Mouse (Mus musculus): ENCODE measurements around the gene Enox1.

Gene Enox1

DNA sequence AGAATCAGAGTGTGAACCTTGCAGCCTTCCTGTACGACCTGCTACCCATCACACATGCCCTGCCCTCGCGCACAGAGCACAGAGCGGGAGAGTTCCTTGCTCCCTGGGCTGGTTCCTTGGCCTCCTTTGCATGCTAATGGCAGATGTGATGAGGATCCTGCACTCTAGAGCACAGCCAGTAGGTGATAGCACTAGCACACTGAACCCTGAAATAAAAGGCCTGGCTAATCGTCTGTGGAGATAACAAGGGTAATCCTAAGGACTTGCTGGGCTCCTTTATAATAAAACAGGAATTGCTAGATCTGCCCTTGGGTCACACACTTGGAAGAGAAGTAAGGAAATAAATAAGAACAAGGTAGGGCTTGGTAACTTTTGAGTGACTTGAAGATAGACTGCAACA is 215.4 kb downstream of the Enox1 start:
- no peak for DNase-seq (ENCODE audit: low spot score in 2 of 2)

DNA sequence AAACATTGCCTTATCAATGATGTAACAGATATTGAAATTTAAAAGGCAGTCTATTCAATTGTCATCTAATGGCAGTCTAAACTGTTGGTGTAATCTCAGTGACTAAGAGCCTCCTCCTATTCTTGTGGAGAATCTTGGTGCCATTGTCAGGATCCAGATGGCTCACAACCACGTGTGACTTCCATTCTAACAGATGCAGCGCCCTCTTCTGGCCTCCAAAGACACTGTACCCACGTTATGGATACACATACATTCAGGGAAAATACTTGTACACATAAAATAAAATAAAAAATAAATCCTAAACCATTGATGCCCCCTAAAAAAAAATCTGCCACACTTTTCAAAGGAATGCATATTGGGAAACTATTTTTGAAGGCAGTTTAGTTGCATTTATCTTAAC is 216.6 kb downstream of the Enox1 start:
- DNase-seq (ENCODE audit: low spot score in 2 of 2): no peak

DNA sequence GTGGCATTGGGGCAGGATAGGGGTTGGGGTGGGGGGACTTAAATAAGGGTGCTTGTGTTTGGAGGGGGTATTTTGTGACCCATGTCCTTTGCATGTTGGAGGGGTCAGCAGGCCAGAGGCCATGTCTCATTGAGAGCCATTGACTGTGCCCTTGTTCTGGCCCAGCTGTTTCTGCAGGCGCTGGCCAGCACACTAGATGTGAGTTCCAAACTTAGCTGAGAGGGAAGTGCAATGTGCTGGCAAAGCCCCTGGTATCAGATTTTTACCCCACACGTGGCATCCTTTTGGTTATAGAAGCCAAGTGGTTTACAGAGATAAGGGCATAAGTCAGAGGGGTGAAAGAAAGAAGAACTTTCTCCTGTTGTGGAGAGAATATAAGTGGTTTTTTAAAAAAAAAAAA is 218.5 kb downstream of the Enox1 start:
- no peak for DNase-seq (ENCODE audit: low spot score in 2 of 2)

DNA sequence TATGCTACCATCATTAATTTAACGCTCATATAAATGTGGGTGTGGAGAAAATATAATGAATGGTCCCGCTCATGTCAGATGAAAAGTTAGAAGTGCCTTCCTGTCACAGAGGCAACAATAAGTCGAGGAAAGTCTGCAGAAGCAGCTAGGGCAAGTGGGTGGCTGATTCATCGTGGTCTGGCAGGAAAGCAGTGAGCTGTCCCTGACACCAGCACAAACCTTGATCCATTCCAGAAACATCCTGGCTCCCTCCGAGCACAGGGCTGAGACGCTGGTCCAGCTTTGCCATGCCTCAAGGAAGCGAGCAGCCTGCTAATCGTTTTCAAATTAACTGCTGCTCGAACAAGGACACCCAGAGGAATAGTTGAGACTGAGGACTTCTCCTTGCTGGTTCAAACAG is 219.1 kb downstream of the Enox1 start:
- no peak for DNase-seq (ENCODE audit: low spot score in 2 of 2)

DNA sequence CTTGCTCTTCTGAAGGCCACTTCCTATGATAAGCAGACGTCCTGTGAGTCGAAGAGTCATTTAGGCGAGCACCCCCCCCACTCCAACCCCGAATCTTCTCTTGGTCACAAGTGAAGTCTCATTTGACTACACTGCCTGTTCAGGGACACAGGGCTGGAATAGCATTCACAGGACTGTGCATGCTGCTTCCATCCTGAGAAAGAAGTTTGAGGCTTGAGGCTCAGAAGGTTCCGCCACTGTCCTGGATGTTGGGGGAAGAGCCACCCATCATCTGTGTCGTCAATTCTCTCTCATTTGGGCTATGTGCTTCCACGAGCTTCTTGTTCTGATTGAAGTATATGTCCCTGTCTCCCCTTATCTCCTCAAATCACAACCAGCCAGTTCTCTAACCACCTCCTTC is 220.2 kb downstream of the Enox1 start:
- DNase-seq (ENCODE audit: low spot score in 2 of 2): no peak

DNA sequence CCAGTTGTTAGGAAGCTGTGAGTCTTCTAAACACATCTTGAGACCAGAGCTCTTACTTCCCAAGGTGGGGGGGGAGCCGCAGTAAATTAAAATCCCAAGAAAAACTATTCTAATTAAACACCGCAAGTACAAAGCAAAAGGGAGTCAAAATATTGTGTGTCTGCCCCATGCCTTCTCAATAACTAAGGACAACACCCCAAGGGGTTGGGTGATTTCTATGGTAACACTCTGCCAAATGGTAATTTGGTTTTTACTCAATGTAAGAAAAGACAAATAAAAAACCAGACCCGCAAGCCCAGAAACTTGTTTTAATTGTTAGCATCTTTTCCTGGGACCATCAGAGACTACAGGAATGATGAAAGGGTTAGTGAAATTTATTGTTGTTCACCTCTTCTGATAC is 220.9 kb downstream of the Enox1 start:
- DNase-seq (ENCODE audit: low spot score in 2 of 2): no peak

DNA sequence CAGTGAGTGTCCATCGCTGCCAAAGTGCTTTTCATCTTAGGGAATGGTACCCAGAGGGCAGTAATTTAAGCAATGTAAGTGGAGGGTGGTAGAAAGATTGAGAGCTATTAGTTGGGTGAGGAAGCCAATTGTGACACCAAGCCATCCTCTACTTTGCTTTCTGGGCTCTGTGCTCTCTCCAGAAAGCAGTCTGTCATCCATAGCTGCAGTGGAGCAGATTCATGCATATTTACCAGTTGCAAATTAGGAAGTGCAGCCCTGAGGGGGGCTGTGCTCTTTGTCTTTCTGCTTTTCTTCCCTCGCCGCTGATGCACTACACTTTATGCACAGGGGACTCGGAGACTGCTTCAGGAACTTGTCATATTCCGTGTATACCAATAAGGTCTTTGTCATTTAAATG is 221.3 kb downstream of the Enox1 start:
- DNase-seq (ENCODE audit: low spot score in 2 of 2): no peak

DNA sequence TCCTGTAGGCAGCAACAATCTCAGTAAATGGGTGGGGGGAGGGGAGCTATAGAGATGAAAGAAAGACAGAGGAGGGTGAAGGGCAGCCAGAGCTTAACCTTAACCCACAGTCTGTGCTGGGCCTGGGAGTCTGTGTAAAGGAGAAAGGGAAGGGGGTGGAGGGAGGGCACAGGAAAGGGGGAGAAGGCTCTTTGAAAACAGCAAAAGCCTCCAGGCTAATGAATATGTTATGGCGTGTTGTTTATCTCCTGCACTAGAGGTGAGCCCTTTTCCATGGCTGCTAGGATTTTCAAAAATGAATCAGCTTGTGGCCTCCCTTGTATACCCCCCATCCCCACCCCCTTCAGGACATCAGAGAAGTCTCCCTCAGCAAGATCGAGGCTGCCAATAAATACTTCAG is 225.0 kb downstream of the Enox1 start:
- no peak for DNase-seq (ENCODE audit: low spot score in 2 of 2)

DNA sequence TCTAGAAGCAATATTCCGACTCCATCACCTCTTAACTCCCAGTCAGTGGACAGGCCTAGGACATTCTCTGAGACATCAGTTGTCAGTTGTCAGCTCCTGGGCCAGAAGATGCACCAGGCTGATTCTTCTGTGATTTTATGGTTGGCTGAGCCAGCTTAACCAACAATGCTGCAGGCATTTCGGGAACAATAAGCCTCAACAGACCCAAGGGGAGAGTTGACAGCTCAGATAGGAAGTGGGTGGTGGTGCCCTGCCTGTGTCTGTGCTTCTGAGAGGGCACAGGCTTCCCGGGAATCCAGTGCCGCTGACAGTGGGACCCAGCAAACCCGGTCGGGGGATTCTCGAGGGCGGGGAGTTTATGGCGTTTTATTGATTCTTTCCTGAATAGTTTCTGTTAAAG is 229.1 kb downstream of the Enox1 start:
- no peak for DNase-seq (ENCODE audit: low spot score in 2 of 2)

DNA sequence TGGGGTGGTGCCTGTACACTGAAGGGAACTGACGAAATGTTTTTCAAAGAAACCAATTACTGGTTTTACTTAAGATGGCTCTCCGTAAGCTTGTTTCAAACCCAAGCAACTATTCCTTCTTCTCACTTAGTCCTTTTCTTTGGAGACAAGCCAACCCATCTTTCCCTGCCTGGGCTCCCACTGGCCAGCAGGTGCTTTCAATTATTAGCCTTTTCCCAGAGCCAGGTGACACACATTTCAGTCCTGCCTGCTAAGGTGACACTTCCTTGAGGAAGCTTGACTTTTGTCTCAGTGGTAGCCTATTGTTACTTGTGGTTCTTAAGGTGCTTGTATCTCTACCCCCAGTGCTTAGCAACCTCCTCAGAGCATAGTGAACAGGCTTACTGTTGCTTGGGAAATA is 231.3 kb downstream of the Enox1 start:
- no peak for DNase-seq (ENCODE audit: low spot score in 2 of 2)

DNA sequence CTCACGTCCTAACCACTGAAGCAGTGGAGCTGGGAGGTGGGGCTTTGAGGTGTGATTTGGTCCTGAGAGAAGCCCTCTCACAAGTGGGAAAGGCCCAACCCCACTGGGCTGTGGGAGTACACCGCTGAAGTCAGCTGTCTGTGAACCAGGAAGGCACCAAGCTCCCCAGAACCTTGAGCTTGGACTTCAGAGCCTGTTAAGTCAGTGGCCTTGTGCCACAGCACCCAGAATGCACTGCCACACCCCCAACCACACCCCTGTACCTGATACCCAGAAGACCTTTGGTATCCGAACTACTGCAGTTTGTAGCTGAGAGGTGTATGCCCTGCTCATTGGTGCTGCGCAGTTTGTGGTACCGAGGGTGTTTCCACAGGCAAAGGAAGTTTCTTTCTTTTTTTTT is 232.7 kb downstream of the Enox1 start:
- DNase-seq (ENCODE audit: low spot score in 2 of 2): no peak

DNA sequence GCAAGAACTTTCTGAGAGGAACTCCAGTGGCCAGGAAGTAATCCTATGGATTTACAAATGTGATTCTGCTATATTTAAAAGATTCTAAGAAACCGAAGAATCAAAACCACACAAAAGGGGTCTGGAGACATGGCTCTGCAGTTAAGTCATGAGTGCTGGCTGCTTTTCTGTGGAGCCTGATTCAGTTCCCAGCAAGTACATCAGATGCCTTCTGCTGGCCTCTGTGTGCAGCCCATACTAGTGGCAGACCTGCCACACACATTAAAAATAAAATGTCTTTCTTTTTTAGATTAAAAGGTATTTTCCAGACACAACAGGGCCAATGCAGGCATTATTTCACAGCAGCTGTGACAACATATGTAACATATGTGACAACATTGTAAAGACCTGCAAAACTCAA is 235.9 kb downstream of the Enox1 start:
- no peak for DNase-seq (ENCODE audit: low spot score in 2 of 2)

DNA sequence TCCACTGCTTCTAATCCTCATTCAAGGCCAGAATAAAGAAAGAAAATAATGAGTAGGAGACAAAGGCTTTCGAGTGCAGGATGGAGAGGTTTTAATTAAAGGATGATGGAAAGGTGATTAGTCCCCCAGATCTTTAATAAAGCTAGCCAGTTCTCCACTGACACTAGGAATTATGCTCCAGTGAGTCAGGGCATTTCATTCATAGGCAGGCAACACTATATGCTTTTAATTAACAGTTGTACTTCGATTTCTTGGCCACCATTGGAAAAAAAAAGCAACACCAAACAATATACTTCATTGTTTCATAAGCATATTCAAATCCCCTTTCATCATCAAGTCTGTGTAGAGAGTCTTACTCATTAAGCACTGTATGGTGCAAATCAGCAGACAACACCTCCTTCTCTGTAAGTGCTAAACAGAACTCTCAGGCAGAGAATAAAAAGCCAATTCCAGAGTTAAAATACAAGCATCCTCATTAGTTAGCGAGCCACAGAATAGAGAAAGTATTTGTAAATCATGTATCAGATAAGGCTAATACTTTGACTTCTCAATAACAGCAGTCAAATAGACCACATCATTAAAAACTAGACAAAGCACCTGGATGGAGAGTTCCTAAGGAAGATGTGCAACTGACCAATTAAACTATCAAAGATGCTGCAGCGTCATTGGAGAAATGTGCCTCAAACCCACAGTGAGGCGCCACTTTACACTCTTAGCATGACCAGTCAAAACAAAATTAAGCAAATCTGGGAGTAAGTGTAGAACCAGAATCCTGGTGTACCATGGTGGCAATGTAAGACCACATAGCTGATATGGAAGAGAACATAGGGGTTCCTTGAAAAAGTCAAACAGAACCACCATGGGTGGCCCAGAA is 249.9 kb downstream of the Enox1 start:
- DNase-seq (ENCODE audit: low spot score in 2 of 2): no peak

DNA sequence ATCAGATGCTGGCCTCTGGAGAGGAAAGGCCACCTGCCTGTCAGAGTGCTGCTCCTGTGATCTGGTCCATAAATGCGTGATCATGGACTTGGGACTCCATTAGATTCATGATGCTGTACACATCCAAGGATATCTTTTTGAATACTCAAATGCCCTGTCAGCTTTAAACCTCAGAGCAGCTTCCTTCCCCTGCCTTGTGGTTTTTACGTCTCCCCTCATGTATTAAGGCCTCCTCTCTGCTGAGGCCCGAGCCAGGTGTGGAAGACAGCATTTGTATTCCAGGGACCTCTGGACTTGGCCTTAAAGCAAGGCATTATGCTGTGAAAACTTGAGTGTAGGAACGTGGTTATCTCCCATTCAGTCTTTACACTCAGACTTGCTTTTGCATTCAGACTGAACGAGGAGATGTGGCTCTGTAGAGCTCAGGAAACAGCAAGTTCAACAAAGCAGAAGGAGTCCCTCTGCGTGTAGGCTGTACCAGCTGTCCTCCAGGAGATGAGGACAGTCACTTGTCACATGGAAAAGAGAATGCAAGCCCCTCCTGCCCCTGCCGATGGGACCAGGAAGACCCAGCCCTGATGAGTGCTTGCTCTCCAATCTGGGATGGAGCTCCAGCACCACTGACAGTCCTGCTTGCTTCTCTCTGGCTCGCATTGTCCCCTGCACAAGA is 252.8 kb downstream of the Enox1 start:
- DNase-seq (ENCODE audit: low spot score in 2 of 2): no peak

DNA sequence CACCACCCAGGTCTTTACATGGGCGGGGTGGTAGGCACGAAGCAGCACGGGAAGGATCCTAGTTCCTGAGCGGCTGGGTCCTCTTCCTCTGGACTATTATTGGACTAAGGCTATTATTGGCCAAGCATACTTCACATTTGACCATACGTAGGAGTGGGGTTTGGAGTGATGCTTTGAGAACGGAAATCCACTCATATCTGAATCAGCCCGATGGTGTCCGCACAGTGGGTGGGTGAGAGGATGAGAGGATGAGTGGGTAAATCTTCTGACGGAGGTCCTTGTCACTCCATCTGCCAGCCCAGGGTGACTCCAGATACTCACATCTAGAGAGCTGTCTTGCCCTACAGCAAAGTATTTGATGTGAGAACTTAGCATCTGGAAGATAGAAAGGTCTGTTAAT is 253.8 kb downstream of the Enox1 start:
- DNase-seq (ENCODE audit: low spot score in 2 of 2): no peak

DNA sequence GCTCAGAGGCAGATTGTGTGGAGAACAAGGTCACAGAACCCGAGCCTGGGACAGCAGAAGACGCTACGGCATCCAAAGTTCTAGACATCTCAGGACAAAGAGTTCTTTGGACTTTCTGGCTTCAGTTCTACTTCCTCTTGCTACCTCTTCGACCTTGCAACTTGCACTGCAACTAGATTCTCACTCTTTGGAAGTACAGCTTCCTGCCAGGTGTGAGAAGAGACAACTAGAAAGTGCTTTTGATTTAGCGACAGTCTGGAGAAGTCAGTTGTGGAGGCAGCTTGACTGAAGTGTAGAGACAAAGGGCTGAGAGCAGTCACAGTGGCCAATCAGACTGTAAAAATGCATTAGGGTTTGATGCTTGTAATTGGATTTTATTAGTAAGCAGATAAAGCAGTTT is 256.5 kb downstream of the Enox1 start:
- DNase-seq (ENCODE audit: low spot score in 2 of 2): no peak

DNA sequence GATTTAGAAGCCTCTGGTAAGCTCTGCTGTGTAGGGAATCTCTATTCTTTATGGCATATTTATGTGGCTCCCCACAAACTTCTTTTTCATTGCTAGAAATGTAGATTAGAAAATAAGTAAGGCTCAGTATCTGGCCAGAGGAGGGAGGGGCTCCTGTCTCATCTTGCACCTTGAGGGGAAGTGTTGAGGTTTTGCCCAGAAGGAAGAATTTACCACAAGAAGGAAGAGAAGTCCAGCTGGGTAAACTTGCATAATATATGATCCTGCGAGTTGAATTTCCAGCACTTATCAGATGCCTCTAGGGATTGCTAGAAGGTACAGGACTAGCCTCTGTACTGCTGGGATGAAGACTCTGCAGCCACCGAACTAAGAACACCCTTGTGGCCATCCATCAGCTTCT is 259.8 kb downstream of the Enox1 start:
- no peak for DNase-seq (ENCODE audit: low spot score in 2 of 2)

DNA sequence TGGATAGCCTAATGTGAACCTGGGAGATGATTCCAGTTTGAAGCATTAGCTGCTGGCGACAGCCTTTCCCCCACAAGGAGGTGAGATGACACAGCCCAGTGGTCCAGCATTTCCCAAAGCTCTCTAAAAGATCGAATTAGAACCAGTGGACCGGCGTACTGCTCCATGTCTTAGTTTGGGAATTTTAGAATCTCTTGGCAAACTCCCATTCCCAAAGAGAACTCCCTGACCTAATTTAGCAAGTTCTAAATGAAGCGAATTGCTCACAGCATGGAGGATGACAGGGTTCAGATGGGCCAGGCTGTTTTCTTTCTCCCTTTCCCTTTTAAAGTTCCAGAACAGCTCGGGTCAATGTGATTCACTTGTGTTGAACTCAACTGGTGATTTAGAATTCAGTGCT is 264.5 kb downstream of the Enox1 start:
- DNase-seq (ENCODE audit: low spot score in 2 of 2): no peak

DNA sequence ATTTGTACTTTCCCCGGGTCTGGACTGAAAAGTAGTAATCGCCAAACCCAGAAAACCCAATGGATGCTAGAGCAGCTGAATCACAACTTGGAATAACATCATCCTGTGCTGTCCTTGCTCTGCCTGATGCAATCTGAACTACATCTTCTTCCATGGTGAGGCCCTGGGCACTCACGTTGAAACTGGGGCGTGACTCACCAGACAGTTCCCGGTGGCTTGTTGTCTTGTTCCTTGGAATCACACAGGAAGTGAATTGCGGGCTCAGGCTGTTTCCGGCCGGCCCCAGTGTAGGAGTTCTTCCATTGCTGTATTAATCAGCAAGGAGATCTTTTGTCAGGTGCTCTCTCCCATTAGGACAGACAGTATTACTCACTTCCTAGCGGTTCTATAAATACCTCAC is 266.6 kb downstream of the Enox1 start:
- no peak for DNase-seq (ENCODE audit: low spot score in 2 of 2)

DNA sequence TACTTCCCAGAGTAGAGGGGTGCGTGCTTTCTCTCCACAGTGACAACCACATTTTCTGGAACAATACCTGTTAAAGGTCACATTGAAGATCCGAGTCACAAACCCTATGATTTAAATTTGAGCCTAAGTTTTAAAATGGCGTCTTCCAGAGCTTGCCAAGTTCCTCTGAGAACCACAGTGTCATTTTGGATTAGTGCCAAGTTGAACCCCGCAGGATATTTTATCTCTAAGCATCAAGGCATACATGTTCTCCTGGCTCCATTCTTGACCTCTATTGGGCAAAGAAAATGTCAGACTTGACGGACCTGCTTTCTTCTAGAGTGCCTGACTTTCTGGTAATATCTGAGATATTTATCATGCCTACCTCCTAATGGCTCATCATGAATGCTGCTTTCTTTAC is 282.9 kb downstream of the Enox1 start:
- DNase-seq (ENCODE audit: low spot score in 2 of 2): no peak

DNA sequence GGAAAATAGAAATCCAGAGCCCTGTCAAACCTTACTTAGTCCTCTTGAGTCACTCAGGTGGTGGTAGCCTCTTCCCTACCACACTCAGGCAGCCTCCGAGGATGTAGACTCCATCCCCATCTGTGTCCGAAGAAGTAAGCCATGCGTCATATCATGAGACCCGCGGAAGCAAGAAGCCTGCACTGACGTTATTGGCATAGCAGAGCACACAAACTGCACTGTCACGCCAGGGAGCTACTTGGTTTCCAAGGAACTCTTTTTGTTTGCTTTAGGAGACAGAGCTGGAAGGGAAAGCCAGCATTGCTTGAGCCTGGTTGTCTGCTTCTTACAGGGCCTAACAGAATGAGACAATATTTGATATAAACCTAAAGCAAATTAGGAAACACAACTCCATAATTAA is 284.2 kb downstream of the Enox1 start:
- no peak for DNase-seq (ENCODE audit: low spot score in 2 of 2)

DNA sequence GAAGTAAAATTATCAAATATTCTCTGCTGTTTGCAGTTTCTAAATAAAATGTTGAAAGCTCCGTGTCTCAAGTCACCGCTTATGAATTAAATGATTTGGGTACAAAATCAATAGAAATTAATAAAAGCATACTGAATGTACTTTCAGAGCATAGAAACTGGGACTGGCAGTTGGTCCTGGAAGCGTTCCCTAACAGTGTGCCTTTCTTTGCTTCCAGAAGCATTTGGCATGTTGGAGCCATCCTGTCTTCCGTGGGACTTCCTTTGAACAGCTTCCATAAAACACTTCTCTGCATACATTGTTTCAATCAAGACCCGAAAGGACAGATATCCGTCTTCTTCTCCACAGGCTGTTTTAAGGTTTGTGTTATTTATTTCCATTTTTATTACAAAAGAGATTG is 285.0 kb downstream of the Enox1 start:
- no peak for DNase-seq (ENCODE audit: low spot score in 2 of 2)

DNA sequence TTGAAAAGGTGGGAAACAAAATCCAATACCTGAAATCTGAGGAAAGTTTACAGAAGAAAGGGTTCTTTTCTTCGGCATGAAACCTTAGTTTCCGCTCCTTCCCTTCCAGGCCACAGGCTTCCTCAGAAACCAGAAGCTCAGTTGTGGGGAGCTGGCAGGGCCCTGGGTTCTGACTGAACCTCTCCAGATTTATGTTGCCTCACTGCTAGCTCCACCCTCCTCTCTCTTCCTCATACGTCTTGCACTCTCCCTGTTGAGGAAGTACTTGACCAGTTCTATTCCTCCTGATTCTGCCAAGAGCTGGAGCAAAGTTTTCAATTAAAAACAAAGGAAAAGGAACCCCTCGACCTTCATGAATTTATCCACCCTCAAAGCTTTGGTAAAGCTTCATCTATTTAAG is 291.4 kb downstream of the Enox1 start:
- DNase-seq (ENCODE audit: low spot score in 2 of 2): no peak

DNA sequence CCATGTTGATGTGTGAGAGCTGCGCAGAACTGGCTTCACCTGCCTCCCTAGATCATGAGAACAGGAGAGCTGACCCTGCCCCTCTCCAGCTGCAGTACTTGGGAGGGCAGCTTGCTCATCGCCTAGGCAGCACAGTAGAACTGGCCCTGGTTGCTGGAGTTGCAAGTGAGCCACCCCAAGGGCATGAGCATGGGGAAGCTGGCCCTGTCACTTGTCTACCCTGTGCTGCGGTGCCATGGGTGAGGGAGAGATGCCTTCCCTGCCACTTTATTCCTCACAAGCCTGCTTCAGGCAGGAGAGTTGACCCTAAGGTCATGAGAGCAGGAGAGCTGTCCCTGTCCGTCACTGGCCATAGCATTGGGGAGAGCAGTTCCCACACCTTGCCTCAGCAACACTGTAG is 295.4 kb downstream of the Enox1 start:
- no peak for DNase-seq (ENCODE audit: low spot score in 2 of 2)

All from urinary bladder, postnatal 36 days (tissue).